Mouse (Mus musculus): Measurements from ENCODE around the gene Fam162a.

GRCm38 (mm10) chr16:36057933-36058475, 13.4 kb downstream of the Fam162a start:
- TF ChIP-seq MAX (IDR thresholded peaks at IDR 0.05), result no peak
- no peak for TF ChIP-seq CTCF (IDR thresholded peaks at IDR 0.05; ENCODE audit: control insufficient read depth, insufficient read depth, insufficient read length)
- no peak for TF ChIP-seq MYOD1 (IDR thresholded peaks at IDR 0.05; ENCODE audit: control insufficient read depth, insufficient read length, low read depth)
- no peak for TF ChIP-seq USF1 (IDR thresholded peaks at IDR 0.05; ENCODE audit: low read depth)

Measured in C2C12 (cell line).